Mouse (Mus musculus): ENCODE measurements at regions not wholly inside any gene's neighbourhood (a gene's known extent, or its start where the extent isn't known, plus 50 kb on each side); places are given as distances from the start of the nearest gene placed in this dataset.

DNA sequence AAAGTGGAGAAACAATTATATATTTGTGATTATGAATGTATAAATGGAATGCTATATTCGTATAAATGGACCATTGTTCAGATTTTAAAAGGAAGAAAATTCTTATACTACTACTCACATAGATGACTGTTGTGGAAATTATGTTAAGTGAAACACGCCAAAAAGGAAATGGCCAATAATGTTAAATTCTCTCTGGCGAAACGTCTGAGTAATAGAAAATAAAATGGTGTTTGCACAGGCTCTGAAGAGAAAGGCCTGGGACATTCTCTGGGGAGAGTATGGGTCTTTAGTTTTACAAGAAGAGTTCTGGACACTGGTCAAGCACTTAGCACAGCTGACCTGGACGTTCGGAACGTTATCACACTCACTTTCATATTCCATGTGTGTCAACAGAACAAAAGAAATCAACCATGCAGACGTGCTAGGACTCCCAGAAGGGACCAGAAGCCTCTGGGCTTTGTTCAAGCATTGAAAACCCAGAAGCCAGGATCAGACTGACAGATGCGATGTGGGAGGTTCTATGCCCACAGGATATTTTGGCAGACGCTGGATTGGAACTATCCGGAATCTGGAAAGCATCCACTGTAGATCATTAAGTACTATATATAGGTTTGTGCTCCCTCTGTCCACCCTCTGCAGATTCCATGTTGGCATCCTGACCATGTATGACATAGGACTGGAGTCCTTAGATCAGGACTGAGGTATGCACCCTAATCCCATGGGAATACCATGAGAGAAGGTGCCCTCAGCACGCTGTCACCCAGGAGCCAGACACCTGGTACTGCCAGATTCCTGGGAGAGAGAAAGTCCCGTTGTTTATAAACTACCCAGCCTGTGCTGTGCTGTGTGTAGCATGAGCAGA is 178.0 kb upstream of the Foxn2 start:
- TF ChIP-seq POLR2A (IDR thresholded peaks at IDR 0.05; ENCODE audit: borderline replicate concordance, control insufficient read depth, low read depth, low read length) (no peak), CTCF (IDR thresholded peaks at IDR 0.05; ENCODE audit: control insufficient read depth, insufficient read depth, low read length) (no peak)
- 76% methylated on average over 13 of the region's 13 CpGs for WGBS
- H3K27ac ChIP-seq (ENCODE audit: control insufficient read depth, insufficient read depth, low read depth, low read length, poor library complexity) = no peak overlapping the region
- no peaks in the 10 kb centered on the region for H3K4me1 ChIP-seq (ENCODE audit: control insufficient read depth, insufficient read depth, low read length)
- H3K4me3 ChIP-seq (replicated peaks; ENCODE audit: control insufficient read depth, low read depth, low read length) = no peak overlapping the region

DNA sequence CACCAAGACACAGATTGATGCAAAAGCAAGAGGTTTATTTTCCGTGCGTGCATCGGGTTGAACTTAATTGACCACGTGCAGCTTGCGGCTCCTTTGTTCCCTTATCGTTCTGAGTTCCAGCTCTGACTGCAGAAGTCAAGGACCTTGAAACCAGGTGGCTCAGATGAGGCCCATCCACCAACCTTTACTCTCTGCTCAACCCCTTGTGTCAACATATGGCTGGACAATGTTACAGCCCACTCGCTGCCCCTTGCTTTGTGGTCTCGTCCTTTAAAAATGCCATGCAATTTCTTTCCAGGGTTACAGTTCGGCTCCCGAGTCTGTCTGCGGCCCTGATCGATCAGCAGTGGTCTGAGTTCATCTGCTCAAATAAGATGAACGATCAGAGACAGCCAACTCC is 175.2 kb upstream of the Foxn2 start:
- Histone ChIP-seq H3K27ac (ENCODE audit: control insufficient read depth, insufficient read depth, low read depth, low read length, poor library complexity) (no peak overlapping the region), H3K4me3 (replicated peaks; ENCODE audit: control insufficient read depth, low read depth, low read length) (no peak overlapping the region), H3K4me1 (ENCODE audit: control insufficient read depth, insufficient read depth, low read length) (no peaks in the 10 kb centered on the region)
- TF ChIP-seq CTCF (IDR thresholded peaks at IDR 0.05; ENCODE audit: control insufficient read depth, insufficient read depth, low read length) (no peak), POLR2A (IDR thresholded peaks at IDR 0.05; ENCODE audit: borderline replicate concordance, control insufficient read depth, low read depth, low read length) (no peak)
- 82% methylated on average over 13 of the region's 13 CpGs for WGBS

DNA sequence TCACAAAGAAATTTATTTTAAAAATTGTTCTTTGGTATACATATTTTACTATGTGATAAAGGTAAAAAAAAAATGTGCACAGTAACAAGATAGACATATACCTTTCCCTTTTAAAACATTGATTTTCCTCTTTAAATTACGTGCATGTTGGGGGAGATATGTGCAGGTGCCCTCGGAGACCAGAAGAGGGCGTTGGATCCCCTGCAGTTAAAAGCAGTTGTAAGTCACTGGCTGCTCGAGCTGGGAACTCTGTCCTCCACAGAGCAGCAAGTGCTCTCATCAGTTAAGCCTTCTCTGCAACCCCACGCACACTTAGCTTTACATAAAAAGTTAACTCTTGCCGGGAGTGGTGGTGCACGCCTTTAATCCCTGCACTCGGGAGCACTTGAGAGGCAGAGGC is 172.3 kb upstream of the Foxn2 start:
- no peaks in the 10 kb centered on the region for H3K4me1 ChIP-seq (ENCODE audit: control insufficient read depth, insufficient read depth, low read length)
- H3K27ac ChIP-seq (ENCODE audit: control insufficient read depth, insufficient read depth, low read depth, low read length, poor library complexity) = no peak overlapping the region
- TF ChIP-seq POLR2A (IDR thresholded peaks at IDR 0.05; ENCODE audit: borderline replicate concordance, control insufficient read depth, low read depth, low read length) = no peak
- TF ChIP-seq CTCF (IDR thresholded peaks at IDR 0.05; ENCODE audit: control insufficient read depth, insufficient read depth, low read length) = no peak
- 82% methylated on average over 8 of the region's 8 CpGs for WGBS
- no peak overlapping the region for H3K4me3 ChIP-seq (replicated peaks; ENCODE audit: control insufficient read depth, low read depth, low read length)

DNA sequence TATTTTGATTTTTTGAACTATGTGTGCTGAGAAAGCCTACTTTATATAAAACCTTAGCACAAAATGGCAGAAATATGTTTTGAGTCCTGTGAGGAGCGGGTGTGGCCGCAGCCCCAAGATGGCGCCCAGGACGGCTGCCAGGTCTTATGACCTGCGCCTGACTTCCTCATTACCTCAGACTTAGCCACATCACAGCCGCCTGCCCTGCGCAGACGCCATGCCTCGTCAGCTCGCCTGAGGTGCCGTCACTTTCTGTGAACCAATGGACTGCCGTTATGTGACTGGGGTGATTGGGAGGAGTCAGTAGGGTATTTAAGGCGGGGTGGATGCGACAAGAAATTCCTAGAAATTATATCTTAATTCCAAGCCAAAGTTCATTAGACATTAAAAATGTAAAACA is 171.7 kb upstream of the Foxn2 start:
- WGBS = 92% methylated on average over 14 of the region's 14 CpGs
- Histone ChIP-seq H3K4me3 (replicated peaks; ENCODE audit: control insufficient read depth, low read depth, low read length) (no peak overlapping the region), H3K27ac (ENCODE audit: control insufficient read depth, insufficient read depth, low read depth, low read length, poor library complexity) (no peak overlapping the region), H3K4me1 (ENCODE audit: control insufficient read depth, insufficient read depth, low read length) (no peaks in the 10 kb centered on the region)
- no peak for TF ChIP-seq CTCF (IDR thresholded peaks at IDR 0.05; ENCODE audit: control insufficient read depth, insufficient read depth, low read length)

GRCm38 (mm10) chr17:88270896-88271295 is 169.6 kb upstream of the Foxn2 start:
- WGBS = 77% methylated on average over 5 of the region's 5 CpGs
- H3K4me3 ChIP-seq (replicated peaks; ENCODE audit: control insufficient read depth, low read depth, low read length) = no peak overlapping the region
- H3K27ac ChIP-seq (ENCODE audit: control insufficient read depth, insufficient read depth, low read depth, low read length, poor library complexity) = no peak overlapping the region
- no peaks in the 10 kb centered on the region for H3K4me1 ChIP-seq (ENCODE audit: control insufficient read depth, insufficient read depth, low read length)
- TF ChIP-seq POLR2A (IDR thresholded peaks at IDR 0.05; ENCODE audit: borderline replicate concordance, control insufficient read depth, low read depth, low read length) (no peak), CTCF (IDR thresholded peaks at IDR 0.05; ENCODE audit: control insufficient read depth, insufficient read depth, low read length) (no peak)

DNA sequence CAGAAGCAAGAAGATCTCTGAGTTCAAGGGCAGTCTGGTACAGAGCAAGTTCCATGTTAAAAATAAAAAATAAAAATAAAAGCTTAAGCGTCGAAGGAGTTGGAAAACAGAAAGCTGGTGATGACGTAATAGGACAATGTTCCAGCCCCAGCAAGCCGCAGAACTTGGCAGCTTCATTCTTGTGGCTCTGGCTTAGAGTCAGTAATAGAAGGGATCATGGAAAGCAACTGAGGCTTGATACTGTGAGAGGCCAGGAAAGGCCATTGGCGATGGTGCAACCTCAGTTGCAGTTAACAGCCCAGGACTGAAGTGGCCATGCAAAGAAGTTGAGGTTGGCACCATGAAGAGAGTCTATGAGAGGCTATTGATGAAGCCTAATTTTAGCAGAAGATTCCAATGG is 168.3 kb upstream of the Foxn2 start:
- no peak for TF ChIP-seq CTCF (IDR thresholded peaks at IDR 0.05; ENCODE audit: control insufficient read depth, insufficient read depth, low read length)
- no peak for TF ChIP-seq POLR2A (IDR thresholded peaks at IDR 0.05; ENCODE audit: borderline replicate concordance, control insufficient read depth, low read depth, low read length)
- WGBS = 83% methylated on average over 5 of the region's 5 CpGs
- Histone ChIP-seq H3K4me3 (replicated peaks; ENCODE audit: control insufficient read depth, low read depth, low read length) (no peak overlapping the region), H3K4me1 (ENCODE audit: control insufficient read depth, insufficient read depth, low read length) (no peaks in the 10 kb centered on the region), H3K27ac (ENCODE audit: control insufficient read depth, insufficient read depth, low read depth, low read length, poor library complexity) (no peak overlapping the region)

- 85% methylated on average over 9 of the region's 9 CpGs for WGBS
- H3K4me3 ChIP-seq (replicated peaks; ENCODE audit: control insufficient read depth, low read depth, low read length) = no peak overlapping the region
- no peaks in the 10 kb centered on the region for H3K4me1 ChIP-seq (ENCODE audit: control insufficient read depth, insufficient read depth, low read length)
- TF ChIP-seq CTCF (IDR thresholded peaks at IDR 0.05; ENCODE audit: control insufficient read depth, insufficient read depth, low read length) (no peak), POLR2A (IDR thresholded peaks at IDR 0.05; ENCODE audit: borderline replicate concordance, control insufficient read depth, low read depth, low read length) (no peak)
- H3K27ac ChIP-seq (ENCODE audit: control insufficient read depth, insufficient read depth, low read depth, low read length, poor library complexity) = no peak overlapping the region
Observed at GRCm38 (mm10) chr17:88273520-88273919, 167.0 kb upstream of the Foxn2 start.

GRCm38 (mm10) chr17:88274003-88274698 is 166.4 kb upstream of the Foxn2 start:
- Histone ChIP-seq H3K4me1 (ENCODE audit: control insufficient read depth, insufficient read depth, low read length) (no peaks in the 10 kb centered on the region), H3K27ac (ENCODE audit: control insufficient read depth, insufficient read depth, low read depth, low read length, poor library complexity) (no peak overlapping the region), H3K4me3 (replicated peaks; ENCODE audit: control insufficient read depth, low read depth, low read length) (no peak overlapping the region)
- WGBS = 54% methylated on average over 14 of the region's 14 CpGs
- TF ChIP-seq POLR2A (IDR thresholded peaks at IDR 0.05; ENCODE audit: borderline replicate concordance, control insufficient read depth, low read depth, low read length) (no peak), CTCF (IDR thresholded peaks at IDR 0.05; ENCODE audit: control insufficient read depth, insufficient read depth, low read length) (no peak)

Data from bone marrow, adult 2 months (tissue).